Mouse (Mus musculus): ENCODE measurements around the gene Trpm6.

GRCm38 (mm10) chr19:18771048-18771447 lies 21.3 kb downstream of the Trpm6 start:
- TF ChIP-seq CTCF (IDR thresholded peaks at IDR 0.05) (no peak), EP300 (IDR thresholded peaks at IDR 0.05) (no peak)

All from lung, postnatal 0 days (tissue).